Mouse (Mus musculus): ENCODE results near the gene Fermt2. TPM values are rescaled to one million over a fixed set of nuclear protein-coding genes. Genes with fewer than 3 reads are reported as not detected.
"Not testable (repeated sequence)": the region's sequence is repeated elsewhere in the genome, so short reads cannot be mapped to it uniquely, and the experiment has no call there.

Fermt2 gene
- total RNA-seq, 2 experiments from 2014 or later: 102 to 105 TPM

GRCm38 (mm10) chr14:45515771-45516170 lies 14.1 kb downstream of the Fermt2 start:
- no peak for DNase-seq (ENCODE audit: low spot score in 2 of 2)

DNA sequence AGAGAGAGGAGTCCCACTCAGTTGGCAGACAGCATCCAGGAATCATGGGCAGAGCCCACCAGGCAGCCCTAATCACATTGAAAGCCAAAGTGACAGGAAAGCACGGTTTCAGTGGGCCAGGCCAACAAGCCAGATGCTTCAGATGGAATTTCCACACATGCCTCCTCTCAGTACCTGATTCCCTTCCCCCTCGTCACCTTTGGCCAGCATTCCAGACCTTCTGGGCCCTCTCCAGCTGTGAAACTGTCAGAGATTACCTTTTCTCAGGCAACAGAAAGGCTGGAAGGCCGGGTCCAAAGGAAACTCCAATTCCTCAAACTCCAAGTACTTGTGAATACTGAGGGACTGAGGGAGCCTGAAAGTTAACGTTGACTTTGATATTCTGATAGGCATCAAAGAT lies 19.1 kb downstream of the Fermt2 start:
- DNase-seq (ENCODE audit: low spot score in 2 of 2): no peak

- peak in 1 of 2 experiments; percentile 5 for DNase-seq (ENCODE audit: low spot score in 2 of 2)
These were observed 22.0 kb downstream of the Fermt2 start for GRCm38 (mm10) chr14:45507923-45508322.

- DNase-seq (ENCODE audit: low spot score in 2 of 2): no peak
These were observed 22.5 kb downstream of the Fermt2 start for GRCm38 (mm10) chr14:45507447-45507846.

DNA sequence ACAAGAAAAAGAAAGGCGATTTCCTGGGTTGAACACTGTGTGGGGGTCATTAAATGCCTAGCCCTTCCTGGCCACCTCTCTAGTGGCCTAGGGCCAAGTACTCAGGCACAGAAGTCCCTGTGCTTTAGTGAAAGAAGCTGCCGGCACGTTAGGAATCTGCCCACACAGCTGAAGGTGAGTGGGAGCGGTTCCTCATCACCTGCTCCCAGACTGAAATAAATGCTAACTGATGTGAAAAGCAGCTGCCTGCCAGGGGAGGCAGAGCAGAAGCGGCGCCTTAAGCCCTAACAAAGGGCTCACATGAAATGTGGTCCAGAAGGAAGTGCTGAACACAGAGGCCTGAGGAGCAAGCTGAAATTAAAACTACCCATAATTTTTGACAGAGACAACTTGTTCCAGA lies 22.9 kb downstream of the Fermt2 start:
- no peak for DNase-seq (ENCODE audit: low spot score in 2 of 2)

DNA sequence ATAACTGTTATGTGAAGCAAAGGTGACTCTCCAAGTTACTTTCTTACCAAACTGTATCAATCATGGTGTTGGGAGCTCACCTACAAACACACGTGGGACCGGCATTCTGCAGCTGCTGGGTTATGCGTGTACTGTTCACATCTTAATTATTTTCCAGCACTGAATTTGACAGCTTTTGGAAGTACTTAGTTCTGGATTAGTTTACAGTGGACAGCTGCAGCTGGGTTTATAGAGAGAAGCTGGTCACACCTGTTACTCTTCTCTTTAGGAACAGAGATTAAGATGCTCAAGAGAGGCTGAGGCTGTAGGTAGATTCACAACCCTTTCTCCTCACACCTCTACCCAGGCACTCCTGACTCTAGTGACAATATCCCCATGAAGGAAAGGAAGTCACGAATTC lies 23.8 kb downstream of the Fermt2 start:
- no peak for DNase-seq (ENCODE audit: low spot score in 2 of 2)

GRCm38 (mm10) chr14:45504422-45505113 lies 25.4 kb downstream of the Fermt2 start:
- no peak for DNase-seq (ENCODE audit: low spot score in 2 of 2)

- DNase-seq (ENCODE audit: low spot score in 2 of 2): no peak
These were observed 26.0 kb downstream of the Fermt2 start for GRCm38 (mm10) chr14:45503934-45504333.

DNA sequence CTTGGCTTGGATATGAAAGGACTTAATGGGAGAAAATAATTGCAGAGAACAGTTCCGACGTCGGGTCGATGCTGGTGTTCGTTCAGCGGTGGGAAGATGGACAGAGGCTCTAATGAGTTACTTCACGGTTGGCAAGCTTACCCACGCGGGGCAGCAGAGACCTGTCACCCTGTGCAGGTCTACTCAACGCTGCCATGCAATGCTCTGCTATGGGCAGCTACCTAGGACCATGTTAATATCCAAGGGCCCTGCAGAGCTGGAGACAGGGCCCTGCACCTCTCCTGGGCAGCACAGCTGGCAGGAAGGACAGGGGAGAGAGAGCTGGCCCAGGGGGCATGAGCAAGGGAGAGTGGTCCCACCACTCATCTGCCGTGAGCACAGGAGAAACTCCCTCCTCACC lies 29.9 kb downstream of the Fermt2 start:
- DNase-seq (ENCODE audit: low spot score in 2 of 2): no peak

DNA sequence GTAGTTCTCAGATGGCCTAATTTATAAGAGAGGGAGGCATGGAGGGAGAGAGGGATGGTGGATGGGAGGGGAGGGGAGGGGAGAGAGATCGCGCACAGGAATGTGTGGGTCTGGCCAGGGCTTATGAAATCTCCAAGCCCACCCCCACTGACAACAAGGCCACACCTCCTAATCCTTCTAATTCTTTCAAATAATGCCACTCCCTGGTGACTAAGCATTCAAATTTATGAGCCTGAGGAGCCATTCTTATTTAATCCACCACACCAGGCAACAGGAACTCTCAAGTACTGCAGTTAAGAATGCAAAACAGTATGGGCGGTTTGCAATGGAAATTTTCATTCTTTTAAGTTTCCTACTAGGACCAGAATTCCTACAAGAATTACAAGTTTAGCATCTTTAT lies 32.8 kb downstream of the Fermt2 start:
- no peak for DNase-seq (ENCODE audit: low spot score in 2 of 2)

- DNase-seq (ENCODE audit: low spot score in 2 of 2): not testable (repeated sequence)
These were observed 34.1 kb downstream of the Fermt2 start for GRCm38 (mm10) chr14:45495810-45496209.

DNA sequence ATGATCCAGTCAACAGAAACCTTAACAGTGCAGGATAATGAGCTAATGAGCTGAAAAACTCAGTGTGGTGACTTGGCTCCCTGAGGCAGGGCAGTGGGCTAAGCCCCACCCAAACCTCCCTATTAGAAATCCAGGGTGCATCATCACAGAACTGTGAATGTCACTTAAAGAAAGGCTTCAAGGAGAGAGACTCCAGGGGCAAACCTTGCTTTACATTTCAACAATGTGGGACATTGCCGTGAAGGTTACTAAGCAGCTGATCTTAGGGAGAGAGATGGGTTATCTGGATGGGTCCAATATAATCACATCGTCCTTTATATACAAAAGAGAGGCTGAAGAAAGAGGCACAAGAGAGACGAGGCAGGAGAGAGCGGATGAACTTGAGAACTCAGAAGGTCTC lies 36.0 kb downstream of the Fermt2 start:
- DNase-seq (ENCODE audit: low spot score in 2 of 2): no peak

DNA sequence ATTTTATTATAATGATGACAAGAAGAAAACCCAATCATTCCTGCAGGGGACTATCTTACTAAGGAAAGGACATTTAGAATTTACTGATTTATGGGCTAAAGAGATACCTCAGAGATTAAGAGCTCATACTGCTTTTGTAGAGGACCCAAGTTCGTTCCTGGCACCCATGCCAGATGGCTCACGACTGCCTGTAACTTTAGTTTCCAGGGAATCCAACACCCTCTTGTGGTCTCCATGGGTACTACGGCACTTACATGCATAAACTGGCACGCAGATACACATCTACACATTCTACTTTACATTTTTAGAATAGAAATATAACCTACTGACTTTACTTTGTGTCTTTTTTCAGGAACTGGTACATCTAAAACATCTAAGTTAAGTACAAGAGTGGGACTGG lies 37.2 kb downstream of the Fermt2 start:
- DNase-seq (ENCODE audit: low spot score in 2 of 2): no peak

DNA sequence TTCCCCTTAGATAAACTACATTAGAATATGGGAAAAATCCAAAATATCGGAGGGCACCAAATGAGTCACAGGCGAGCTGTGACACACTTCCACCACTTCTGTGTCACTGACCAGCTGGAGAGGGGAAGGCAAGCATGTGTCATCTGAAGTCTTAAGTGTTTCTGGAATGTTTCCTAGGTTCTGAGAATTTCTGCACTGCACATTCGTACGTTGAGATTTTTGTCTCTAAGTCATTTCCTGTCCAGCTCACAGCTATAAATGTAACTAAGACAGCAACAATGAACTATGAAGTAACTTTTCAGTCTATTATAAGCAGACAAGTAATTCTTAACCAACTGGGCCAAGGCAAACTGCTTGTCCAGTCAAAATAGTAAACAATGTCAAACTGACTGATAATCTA lies 37.9 kb downstream of the Fermt2 start:
- DNase-seq (ENCODE audit: low spot score in 2 of 2): no peak

DNA sequence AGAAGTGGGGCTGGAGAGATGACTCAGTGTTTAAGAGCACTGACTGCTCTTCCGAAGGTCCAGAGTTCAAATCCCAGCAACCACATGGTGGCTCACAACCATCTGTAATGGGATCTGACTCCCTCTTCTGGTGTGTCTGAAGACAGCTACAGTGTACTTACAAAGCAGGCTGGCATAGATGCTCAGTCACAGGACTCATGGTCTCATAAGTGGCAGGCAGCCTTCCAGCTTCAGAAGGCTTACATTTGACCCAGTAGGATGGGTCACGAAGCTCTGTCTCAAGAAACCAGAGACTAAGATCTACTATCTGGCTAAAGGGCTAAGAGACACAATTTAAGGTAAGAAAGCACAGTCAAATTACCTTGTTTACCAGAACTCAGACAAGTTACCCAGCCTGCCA lies 42.7 kb downstream of the Fermt2 start:
- not testable (repeated sequence) for DNase-seq (ENCODE audit: low spot score in 2 of 2)

DNA sequence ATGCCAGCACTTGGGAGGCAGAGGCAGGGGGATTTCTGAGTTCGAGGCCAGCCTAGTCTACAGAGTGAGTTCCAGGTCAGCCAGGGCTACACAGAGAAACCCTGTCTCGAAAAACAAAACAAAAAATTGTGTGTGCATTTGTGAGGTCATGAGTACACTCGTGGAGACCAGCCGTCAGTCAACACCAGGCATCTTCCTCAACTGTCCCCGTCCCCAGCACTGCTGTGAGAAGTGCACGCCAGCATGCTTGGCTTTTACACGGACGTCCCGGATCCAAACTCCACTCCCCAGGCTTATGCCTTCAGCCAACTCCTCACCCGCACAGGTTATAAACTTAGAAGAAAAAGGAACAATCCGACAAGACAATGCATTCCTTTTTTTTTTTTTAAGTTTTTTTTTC lies 46.6 kb downstream of the Fermt2 start:
- DNase-seq (ENCODE audit: low spot score in 2 of 2): not testable (repeated sequence)

DNA sequence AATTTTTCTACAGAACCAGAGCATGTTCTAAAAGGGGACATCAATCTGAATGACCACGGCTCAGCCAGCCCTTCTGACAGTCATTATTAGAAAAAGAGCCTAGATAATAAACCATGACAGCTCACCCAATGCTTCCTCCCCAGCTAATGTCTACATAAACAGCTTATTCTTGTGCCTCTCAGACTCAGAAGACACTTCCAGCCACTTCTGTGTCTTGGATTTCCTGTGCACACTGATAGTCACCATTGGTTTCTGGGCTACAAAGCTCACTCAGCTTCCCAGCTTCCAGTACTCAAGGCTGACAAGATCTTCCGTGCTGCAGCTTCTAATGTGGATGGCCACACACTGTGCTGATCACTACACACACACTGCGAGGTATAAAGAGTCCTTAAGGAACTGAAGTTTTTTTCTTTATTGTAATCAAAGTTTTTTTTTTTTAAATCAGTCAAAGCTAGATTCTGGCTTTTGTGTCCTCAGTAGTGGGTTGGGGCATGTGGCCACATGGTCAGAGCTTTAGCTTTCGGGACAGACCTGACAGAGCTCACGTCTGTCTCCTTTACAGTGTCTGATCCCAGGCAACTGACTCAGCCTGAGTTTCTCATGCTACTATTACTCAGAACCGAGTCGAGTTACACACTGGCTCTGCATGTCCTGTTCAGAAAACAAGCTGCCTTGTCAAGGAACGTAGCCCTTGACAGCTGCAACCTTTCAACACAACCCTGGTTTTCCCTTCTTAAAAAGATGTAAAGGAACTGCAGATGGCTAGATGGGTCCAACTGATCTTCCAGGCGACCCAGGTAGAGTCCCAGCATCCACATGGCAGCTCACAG lies 50.7 kb downstream of the Fermt2 start:
- no peak for DNase-seq (ENCODE audit: low spot score in 2 of 2)

DNA sequence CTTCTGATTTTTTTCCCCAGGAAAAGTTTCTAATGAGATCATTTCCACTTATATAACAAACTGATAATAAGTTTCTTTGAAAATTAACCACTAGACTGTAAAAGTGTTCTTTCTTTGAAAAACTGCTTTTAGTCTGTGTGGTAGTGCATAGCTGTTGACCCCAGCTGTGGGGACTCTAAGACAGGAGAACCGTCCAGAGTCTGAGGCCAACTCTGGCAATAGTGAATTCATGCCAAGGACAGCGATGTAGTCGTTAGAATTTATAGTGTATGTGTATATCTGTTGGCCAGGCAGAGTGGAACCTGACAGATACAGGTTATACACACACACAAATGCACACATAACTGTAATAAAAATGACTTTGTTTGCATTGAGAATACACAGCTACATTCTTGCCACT lies 51.4 kb downstream of the Fermt2 start:
- DNase-seq (ENCODE audit: low spot score in 2 of 2): no peak

- no peak for DNase-seq (ENCODE audit: low spot score in 2 of 2)
These were observed 52.3 kb downstream of the Fermt2 start for GRCm38 (mm10) chr14:45477651-45478050.

DNA sequence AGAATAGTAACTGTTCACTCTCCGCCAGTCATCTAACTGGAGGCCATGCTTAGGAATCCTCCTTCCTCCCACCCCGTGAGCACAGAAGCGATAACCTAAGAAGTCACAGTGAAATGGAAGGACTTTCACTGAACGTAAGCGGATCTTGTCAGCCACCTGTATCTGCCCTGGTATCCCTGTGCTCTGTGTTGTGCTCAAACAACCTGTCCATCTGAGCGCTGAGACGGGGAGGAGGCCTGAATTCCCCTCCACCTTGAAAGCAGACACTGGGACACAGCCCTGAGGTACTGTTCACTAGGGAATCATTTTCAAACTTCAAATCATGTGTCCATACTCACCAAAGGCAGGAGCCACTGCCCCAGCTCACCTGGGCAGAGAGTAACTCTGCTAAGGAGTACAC lies 52.9 kb downstream of the Fermt2 start:
- no peak for DNase-seq (ENCODE audit: low spot score in 2 of 2)

DNA sequence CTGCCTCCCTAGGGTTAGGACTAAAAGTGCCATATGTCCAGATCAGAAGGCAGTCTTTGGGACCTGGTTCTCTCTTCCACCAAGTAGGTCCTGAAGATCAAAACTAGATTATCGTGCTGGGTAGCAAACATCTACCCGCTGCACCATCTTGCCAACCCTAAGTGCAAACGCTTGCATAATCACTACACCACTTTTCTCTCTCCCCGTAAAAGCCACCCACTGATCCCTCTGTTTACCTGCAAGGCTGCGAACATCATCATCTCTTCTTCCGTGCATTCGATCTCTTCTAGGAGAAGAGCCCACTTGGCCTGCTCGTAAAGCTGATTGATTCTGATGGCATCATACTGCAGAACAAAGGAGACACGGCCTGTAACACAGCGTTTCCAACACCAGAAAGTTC lies 57.4 kb downstream of the Fermt2 start:
- no peak for DNase-seq (ENCODE audit: low spot score in 2 of 2)

DNA sequence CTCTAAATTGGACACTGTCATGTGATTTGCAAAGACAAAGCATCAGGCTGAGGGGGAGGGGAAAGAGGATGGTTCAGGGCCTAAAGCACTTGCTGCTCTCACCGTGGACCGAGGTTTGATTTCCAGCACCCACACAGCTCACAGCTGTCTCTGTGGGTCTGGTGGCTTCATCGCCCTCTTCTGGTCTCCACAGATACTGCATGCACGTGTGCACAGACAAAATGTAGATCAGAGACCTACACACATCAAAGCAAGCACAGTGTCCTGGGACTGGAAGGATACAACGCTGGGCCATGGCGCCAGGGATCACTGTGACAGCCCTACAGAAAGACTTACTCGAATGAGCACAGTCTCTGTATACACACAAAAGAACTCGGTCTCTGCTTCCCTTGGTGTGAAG lies 60.5 kb downstream of the Fermt2 start:
- DNase-seq (ENCODE audit: low spot score in 2 of 2): no peak

- not testable (repeated sequence) for DNase-seq (ENCODE audit: low spot score in 2 of 2)
These were observed 63.5 kb downstream of the Fermt2 start for GRCm38 (mm10) chr14:45466371-45466770.

Data from layer of hippocampus, postnatal 14 days (tissue).